Mouse (Mus musculus) adrenal gland, postnatal 25 days (tissue): ENCODE data around the gene Mfap3. TPM values are rescaled to one million over a fixed set of nuclear protein-coding genes. Genes with fewer than 3 reads are reported as not detected.
"Not testable (repeated sequence)": the region's sequence is repeated elsewhere in the genome, so short reads cannot be mapped to it uniquely, and the experiment has no call there.

ENCODE experiments used
- DNase-seq: peaks from one replicate; pipeline ENCODE4 v3.0.0; 2021; ENCODE audit warnings: mixed read lengths
- total RNA-seq: library from RNA; stranded (reverse); gene quantifications from 2 replicates; pipeline ENCODE4 v1.2.3, GENCODE M21; 2021

The Mfap3 gene
- total RNA-seq, 1 experiment from 2014 or later = 32.2 TPM

DNA sequence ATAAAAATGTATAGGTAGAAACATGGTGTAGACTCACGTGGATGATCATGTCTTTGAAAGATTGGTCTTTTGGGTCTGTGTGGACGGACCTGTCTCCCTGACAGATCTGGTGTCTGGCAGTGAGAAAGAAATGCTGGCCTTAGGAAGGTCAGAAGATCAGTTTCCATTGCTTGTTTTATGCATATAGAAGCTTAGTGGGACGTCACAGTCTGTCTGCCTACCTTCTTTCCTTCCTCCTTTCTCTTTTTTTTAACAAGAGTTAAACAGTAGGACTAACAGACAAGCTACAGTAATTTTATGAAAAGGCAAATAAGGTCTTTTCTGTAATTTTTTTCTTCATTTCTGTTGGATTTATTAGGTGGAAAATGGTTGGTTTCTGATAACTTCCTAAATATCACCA lies 10.6 kb downstream of the Mfap3 start:
- DNase-seq = no peak

DNA sequence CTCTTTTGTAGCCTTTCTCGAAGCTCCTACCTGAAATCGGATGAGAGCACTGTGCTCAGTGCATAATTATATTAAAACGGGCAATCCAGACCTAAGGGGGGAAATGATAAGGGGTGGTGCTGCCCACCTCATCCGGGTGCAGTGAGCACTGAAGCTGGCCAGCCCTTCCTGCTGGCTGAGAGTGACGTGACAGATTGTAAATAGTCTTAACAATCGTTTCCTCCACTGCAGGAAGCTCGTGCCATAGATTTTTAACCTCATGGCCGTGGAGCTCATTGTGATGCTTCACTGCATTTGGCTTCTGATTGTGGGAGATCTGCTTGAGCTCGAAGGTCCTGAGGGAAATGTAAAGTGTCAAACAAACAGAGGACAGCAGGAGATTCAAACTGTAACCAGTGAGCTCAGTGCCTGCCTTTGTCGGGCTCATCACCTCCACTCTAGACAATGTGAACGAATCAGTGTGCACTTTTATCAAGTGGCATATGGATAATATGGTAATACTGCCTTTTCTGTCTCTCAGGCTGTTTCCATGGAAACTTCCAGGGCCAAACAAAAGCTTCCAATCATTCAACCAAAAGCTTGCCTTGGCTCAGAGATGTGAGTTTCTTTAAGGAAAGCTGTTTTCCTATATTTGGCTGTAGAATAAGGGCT lies 13.0 kb downstream of the Mfap3 start:
- no peak for DNase-seq

DNA sequence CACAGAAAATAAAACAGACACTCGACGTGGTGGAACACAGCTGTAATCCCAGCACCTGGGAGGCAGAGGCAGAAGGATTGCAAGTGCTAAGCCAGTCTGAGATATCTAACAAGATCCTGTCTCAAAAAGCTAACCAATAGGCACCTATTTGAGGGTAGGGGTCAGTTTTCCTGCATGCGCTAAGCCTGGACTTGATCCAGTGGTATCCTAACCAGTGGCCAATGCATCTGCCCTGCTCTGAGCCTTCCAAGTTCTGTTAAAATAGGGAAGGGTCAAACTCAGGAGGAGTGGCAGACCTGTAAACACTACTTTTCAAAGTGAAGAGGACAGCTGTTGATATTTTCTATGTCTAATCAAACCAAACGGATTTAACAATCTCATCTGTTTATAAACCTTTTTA lies 13.8 kb downstream of the Mfap3 start:
- no peak for DNase-seq

DNA sequence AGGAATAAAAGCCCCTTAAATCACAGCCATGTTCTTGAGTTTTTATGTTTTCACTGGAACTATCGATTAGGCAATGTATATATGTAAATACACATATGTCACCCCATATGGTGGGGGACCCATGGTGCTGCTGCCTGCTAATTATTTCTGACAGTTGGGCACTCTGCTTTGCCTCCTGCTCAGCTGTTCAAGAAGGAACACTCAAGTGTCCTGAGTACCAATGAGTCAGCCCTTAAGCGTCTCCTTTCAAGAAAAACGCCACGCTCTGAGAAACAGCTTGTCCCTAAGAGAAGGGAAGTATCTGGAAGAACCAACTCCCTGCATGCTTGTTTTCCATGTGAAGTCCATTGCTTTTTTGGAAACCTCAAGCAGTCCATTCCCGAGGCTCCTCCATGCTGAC lies 17.4 kb downstream of the Mfap3 start:
- DNase-seq = no peak

DNA sequence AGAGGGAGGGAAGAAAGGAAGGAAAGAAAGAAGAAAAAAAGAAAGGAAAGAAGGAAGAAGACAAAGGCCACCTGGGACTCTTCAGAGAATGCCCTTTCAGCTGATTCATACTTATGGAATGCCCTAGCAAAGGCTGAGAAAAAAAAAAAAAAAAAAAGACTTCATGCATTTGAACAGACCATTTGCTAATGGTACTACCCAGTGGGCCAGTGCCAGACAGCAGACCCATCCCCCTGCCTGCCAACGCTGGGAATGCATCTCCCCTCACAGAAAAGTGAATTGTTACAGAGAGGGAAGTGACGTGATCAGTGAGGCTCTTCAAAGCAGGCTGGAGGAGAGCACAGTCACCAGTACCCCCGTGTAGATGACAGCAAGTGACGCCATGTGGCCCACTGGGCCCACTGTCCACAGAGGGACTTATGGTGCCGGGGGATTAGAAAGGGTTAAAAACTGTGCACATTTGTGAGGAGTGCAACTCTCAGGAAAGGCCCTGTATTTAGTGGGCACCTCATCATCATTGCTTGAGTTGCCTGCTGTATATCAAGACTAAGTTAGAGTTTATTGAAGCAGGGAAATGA lies 21.5 kb downstream of the Mfap3 start:
- DNase-seq = no peak

DNA sequence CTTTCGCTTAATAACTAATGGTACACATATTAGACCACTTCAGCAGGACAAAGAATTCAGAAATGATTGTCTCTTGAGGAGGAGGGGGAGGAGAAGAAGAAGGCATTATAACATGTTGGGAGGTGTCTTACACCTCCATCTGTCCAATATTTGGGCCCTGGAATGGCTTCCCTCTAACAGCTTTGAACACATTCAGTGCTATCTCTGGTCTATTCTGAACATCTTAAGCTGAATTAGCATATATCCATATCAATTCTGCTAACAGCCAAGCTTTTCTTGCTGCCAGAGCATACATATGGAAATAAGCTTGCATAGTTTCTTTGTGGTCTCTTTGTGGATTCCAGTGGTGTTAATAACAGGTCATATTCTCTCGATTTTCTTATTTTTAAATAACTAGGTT lies 22.2 kb downstream of the Mfap3 start:
- DNase-seq = no peak

DNA sequence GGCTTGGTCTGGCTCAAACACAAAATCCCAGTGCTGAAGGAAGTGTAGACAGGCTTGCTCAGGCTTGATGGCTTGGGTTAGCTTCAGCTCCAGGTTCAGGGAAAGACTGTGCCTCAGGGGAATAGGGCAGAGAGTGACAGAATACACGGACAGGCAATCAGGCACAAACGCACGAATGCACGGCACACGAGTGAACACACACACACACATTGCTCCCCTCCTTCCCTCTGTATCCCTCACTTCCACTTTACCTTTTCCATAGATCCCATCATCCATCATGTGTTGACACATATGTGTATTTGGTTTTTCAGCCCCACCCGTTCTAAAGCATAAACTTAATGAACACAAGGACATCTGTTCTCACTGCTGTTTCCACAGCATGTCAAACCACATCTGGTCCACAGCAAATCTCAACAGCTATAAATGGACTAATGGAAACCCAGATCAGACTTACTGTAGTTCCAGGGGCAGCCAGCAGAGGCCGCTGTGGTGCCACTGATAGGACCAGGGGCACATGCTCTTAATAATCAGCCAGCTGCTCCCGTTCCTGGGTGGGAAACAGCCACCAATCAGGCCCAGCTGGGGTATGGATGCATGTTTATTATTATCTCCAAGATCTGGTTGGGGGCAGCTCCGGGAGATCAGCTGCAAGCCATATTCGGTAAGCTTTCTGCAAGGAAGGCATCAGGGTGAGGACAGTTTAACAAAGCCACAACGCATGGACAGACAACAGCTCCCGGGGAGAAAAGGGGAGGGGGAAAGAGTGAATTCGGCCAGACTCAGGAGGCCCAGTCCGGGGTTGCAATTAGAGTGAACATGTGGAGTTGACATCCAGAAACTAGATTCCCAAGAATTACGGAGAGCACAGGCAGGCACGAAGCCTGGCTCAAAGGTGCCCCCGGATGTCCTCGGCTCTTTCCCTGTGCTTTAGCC lies 30.4 kb downstream of the Mfap3 start:
- peak; percentile 83 for DNase-seq

DNA sequence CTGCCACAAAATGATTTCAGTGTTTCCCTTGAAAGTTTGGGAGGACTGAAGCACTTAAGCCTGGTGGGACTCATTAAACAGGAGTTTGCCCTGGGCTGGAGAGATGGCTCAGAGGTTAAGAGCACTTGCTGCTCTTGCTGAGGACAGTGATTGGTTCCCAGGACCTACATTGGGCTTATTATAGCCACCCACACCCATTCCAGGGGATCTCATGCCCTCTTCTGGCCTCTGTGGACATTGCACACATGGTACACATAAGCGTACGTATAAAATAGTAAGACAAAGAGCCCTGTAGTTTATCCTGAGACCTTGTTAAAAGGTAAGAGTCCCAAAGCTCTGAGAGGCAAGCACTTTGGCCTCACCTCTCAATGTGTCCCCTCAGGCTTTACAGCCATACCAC lies 31.8 kb downstream of the Mfap3 start:
- DNase-seq = no peak

DNA sequence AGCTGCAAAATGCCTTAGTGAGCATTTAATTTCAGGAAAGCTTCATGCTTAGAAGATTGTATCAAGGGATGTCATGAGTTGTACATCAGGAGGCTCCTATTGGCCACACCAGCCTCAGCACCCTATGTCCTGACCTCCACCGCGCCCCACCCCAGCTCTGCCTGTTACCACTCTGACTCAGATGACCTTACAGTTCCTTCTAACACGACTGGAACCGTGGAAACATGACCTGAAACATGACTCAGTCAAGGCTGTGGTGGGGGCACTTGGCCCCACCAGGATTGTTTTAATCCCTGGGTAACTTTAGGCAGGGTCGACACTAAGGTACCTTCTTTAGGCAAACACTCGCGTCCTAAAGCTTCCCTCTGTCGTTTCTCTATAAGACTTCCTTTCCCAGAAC lies 32.6 kb downstream of the Mfap3 start:
- peak; percentile 45 for DNase-seq

DNA sequence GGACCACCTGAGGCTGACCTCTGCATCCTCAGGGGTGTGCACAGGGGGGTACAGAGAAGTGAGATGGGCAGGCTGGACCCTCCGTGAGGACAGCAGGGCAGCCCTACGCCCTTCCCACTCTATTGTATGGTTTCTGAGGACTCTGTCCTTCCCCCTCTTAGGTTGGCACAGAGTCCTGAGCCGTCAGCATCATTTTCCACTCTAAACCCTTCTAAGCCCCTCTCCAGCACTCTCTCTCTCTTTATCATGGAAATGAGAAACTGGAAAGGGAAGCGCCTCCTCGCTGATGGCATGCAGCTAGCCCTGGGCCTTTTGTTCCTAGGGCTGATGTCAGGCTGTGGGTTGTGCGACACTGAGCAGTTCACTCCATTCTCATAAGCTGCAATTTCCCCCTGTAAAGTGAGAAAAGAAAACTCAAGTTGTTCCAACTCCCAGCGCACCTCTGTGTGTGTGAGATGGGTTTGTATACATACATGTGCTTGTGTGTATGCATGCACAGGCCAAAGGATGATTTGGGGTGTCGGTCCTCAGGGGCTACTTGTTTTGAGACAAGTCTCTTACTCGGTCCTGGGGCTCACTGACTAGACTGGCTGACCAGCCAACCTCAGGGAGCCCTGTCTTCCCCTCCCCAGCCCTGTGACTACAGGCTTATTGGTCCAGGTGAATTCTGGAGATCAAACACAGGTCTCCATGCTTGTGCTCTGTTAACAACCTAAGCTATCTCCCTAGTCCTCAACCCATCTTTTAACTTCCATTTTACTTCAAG lies 34.7 kb downstream of the Mfap3 start:
- no peak for DNase-seq

DNA sequence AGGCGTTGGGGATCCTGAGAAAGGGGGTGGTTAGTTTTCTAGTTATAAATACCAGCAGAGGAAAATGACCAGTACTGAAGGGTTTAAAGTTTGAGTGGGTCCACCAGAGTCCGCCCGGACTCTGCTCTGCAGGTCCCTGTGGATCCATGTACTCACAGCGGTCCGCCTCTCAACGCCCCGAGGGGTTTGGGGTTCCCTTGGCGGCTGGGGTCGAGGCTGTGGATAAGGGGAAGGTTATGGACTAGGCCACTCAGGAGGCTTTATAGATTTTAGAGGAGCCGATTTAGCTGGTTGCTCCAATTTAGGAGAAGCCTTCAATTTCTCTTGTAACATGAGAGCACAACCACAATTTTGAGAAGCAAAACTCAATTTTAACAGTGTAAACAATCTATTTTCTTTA lies 39.5 kb downstream of the Mfap3 start:
- not testable (repeated sequence) for DNase-seq

DNA sequence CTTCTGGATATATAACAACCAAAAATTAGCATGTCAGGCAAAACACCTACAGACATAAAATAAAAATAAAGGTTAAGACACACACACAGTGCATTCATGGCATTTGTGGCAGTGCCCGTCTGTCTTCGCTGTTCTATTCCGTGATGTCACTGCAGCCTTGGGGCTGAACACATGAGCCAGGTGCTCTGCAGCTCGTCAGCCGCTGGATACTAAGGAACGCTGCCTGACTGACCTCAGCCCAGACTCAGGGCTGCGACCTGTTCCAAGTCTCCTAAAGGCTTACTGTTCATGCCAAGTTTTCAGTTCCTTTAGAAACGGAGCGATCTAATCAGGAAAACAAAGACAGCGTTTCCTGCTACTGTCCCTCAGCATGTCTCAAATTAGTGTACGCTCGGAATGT lies 46.1 kb downstream of the Mfap3 start:
- DNase-seq = no peak

DNA sequence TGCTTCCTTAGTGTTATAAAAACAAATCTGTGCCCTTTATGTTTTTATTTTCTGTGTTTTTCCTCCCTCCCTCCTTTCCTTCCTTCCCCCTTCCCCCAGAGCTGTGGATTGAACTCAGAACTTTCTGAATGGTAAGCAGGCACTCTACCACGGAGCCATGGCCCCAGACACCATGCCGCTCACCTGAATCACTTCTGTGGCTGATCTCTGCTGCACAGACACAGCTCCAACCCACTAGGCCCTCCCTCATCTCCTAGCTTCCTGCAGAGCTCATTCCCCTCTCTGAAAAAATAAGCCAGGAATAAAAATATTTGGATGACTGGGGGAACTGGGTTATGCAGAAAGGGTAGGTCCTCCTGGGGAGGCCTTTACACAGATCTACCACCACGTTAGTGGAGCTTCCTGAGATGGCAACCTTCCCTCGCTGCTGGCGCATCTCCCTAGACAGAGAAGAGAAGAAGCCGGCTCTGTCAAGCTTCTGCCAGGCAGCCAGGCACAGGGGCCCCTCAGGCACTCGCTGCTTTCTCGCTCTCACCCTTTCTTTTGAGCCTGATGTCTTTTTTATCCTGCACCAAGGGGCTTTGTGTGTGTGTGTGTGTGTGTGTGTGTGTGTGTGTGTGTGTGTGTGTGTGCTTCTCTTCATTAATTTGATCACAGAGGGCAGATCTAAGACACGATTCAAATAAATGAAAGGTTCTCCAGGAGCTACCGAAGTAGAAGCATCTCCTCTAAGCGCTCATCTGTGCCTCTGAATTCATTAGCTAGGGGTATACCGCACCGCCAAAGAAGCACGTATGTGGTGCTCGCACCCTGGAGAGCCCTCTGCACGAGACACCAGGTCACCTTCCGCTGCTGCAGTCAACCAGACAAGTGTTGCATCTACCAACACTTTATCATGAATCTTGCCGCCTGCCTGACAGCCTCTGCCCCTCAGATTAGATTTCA lies 47.9 kb downstream of the Mfap3 start:
- DNase-seq = no peak

DNA sequence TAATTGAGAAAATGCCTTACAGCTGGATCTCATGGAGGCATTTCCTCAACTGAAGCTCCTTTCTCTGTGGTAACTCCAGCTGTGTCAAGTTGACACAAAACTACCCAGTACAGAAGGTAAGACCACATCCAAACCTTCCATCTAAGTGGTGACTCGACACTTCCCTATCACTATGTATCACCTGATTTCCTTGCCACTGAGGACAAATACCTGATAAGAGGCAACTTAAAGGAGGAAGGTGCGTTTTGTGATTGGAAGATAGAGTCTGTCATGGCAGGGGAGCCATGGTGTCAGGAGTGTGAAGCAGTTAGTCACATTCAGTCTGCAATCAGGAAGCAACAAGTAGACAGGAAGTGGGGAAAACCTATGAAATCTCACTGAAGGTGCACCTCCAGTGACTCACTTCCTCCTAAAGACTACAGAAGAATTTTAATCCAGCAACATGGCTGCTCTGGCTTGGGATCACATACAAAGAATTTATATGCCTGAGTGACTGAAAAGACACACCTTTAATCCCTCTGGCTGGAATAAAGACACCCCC lies 50.6 kb downstream of the Mfap3 start:
- no peak for DNase-seq

DNA sequence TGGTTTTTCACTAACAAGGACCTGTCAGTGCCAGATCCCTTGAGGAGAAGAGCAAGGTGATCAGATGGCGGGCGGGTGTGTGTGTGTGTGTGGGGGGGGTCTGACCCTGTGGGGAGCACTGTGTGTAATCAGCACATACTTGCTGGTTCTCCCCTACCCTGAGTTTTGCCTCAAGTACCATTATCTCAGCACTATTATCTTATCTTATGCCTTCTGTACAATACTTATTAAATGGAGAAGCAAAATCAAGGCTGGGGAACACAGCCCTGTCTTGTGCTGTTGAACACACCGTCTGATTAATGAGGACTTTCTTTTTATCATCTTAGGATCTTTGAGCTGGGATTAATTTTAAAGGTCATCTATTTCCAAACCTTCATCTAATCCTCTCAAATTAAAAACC lies 52.6 kb downstream of the Mfap3 start:
- DNase-seq = no peak

DNA sequence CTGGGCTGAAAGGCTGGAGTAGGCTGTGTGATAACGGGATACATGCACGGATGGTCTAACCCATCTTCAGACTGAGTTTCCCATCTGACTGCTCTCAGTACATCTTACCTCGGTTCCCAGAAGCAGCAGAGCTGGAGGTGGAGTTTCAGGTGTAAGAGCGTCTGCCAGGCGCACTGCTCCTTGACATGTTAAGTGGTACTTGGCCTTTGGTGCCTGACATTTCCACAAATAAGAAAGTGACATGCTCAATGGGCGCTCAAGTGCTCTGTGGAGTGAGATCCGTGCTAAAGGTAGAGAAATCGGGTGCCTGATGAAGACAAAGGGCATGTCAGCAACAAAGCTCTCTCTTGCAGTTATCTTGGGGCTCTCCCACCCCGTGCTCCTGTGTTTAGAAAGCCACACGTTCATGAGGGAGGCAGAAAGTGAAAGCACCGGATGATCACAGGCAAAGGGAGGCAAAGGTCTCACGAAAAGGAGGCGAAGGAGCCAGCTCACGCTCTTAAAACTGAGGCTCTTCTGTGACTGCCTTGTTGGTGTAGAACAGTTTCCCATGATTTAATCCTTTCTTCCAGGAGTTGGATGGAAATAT lies 55.3 kb downstream of the Mfap3 start:
- no peak for DNase-seq

DNA sequence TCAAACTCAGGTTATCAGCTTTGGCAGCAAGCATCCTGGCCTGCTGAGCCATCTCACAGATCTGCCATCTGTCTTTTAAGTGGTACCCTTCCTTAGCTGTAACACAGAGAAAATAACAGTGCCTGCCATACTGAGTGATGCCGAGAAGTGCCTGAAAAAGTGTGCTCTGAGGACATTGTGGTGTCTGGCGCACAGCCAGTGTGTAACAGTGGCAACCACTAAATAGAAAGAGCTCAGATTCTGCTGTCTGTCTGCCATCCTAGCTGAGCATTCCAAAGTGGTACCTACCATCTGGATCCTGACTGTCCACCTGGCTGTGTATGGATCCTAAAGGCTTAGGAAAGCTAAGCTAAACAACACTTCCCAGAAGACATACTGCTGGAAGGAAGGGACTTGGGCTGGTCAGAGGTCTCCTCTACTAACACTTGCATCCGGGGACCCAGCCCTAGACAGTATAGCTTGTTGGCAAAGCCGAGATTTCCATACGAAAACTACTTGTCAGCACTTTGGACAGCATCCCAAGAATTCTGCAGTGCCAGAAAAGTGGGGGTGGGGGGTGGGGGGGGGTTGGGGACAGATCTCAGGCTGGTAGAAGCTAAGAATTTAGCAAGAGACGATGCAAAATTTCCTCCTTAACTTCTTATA lies 58.5 kb downstream of the Mfap3 start:
- DNase-seq = no peak

DNA sequence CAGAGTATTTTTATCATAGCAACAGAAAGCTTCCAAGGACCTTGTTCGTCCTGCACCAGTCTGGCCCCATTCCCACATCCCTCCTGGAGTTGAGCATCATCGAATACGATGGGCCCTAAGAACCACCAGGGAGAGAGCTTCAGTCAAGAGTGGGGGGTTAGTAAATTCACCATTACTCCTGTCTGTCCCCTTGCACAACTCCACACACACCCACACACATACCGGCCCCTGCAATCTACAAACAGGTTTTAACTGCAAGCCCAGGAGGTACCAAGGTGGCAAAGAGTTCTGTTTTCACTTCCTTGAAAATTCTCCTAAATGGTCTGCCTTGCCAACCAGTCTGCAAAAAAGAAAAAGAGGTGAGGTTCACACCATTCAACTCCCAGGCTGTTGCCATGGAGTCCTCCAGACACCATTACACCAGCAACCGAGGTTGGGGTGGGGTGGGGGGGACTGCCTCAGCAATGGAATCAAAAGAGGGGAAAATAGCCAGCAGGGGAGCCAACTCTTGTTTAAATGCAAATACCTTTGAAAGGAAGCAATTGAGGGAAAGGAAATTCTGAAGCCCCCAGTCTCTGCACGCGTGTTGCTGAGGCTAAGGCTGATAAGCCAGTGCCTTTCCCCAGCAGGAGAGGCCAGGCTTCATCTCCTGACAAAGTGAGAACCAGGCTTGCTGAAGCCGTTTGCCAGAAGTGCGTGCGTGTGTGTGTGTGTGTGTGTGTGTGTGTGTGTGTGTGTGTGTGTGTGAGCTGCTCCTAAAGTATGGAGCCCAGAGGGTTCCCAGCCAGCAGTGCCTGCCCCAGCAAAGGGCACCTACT lies 64.6 kb downstream of the Mfap3 start:
- no peak for DNase-seq
